Mouse (Mus musculus) small intestine, adult 2 months (tissue): ENCODE measurements around the gene Slc16a5. TPM values are rescaled to one million over a fixed set of nuclear protein-coding genes. Genes with fewer than 3 reads are reported as not detected.
"Not testable (repeated sequence)": the region's sequence is repeated elsewhere in the genome, so short reads cannot be mapped to it uniquely, and the experiment has no call there.

Experiments used
- H3K27ac ChIP-seq: fragments of 200-500 bp; 2 replicates; pipeline ENCODE4 v1.5.1; 2012; ENCODE audit warnings: low read depth, low read length, control low read depth, inconsistent platforms; ENCODE audit not compliant: insufficient read depth
- H3K27me3 ChIP-seq: fragments of 200-500 bp; 2 replicates; pipeline ENCODE4 v1.6.1; 2012; ENCODE audit warnings: mild to moderate bottlenecking, moderate library complexity, low read length, inconsistent platforms; ENCODE audit not compliant: control insufficient read depth, insufficient read depth
- H3K36me3 ChIP-seq: fragments of 200-500 bp; 2 replicates; pipeline ENCODE4 v1.6.1; 2012; ENCODE audit warnings: mild to moderate bottlenecking, low read length, control low read depth, inconsistent platforms; ENCODE audit not compliant: control insufficient read depth, insufficient read depth
- H3K4me1 ChIP-seq: fragments of 200-500 bp; 2 replicates; pipeline ENCODE4 v1.6.1; 2012; ENCODE audit warnings: low read length, inconsistent platforms, mixed read lengths; ENCODE audit not compliant: control insufficient read depth, insufficient read depth, insufficient read length
- H3K4me3 ChIP-seq: fragments of 200-500 bp; 2 replicates; pipeline ENCODE4 v1.5.1; 2012; ENCODE audit warnings: low read depth, mild to moderate bottlenecking, control low read depth, inconsistent platforms, low read length, moderate library complexity
- CTCF ChIP-seq: fragments of 200-500 bp; IDR thresholded peaks from 2 replicates; pipeline ENCODE4 v1.5.1; 2012; ENCODE audit warnings: low read depth, mild to moderate bottlenecking, control low read depth, inconsistent platforms, low read length, moderate library complexity, mixed read lengths; ENCODE audit not compliant: insufficient replicate concordance, insufficient read length; ENCODE audit errors: extremely low read depth
- POLR2A ChIP-seq: fragments of 200-500 bp; IDR thresholded peaks from 2 replicates; pipeline ENCODE4 v1.6.1; 2012; ENCODE audit warnings: low read depth, mild to moderate bottlenecking, control low read depth, inconsistent platforms, low read length, moderate library complexity
- WGBS: fragments of 180-500 bp; shearing (Covaris S2); methylation state at CpG from one replicate; pipeline ENCODE4 v1.1.7; 2018; 5-methylcytosine and 5-hydroxymethylcytosine counted together
- polyA plus RNA-seq: library from polyadenylated mRNA; depleted of rRNA; stranded (reverse); fragments of >200 nt; gene quantifications from 2 replicates; pipeline ENCODE4 v1.2.3, GENCODE M21; 2012

Gene Slc16a5
- polyA plus RNA-seq, 1 experiment, result 220 TPM

GRCm38 (mm10) chr11:115472183-115472582 lies 9.9 kb downstream of the Slc16a5 start:
- Histone ChIP-seq H3K36me3 (peaks cover 44% of the 10 kb centered on the region), H3K4me1 (peaks cover 12% of the 10 kb centered on the region; the same call in 1 of the 2 replicates), H3K27ac (no peak overlapping the region), H3K4me3 (no peak overlapping the region), H3K27me3 (no peaks in the 10 kb centered on the region)
- WGBS, result 82% methylated on average over 7 of the region's 7 CpGs
- no peak for TF ChIP-seq POLR2A
- no peak for TF ChIP-seq CTCF

- Histone ChIP-seq H3K27me3 (no peaks in the 10 kb centered on the region), H3K4me1 (peaks cover 12% of the 10 kb centered on the region; the same call in 1 of the 2 replicates), H3K27ac (peak overlapping the region; percentile 66), H3K4me3 (peak overlapping the region; percentile 4; the same call in 1 of the 2 replicates), H3K36me3 (peaks cover 39% of the 10 kb centered on the region)
- 9% methylated on average over 15 of the region's 15 CpGs for WGBS
- TF ChIP-seq POLR2A (no peak), CTCF (peak; percentile 89; the same call in 1 of the 2 replicates)
These were observed 11.5 kb downstream of the Slc16a5 start for GRCm38 (mm10) chr11:115473626-115474275.

- 2% methylated on average over 26 of the region's 26 CpGs for WGBS
These were observed 12.9 kb downstream of the Slc16a5 start, which contains the start of gene Armc7 for GRCm38 (mm10) chr11:115475025-115475757. Gene Armc7, plus strand, starts transcription at chr11:115475667.

GRCm38 (mm10) chr11:115475758-115476237 lies 13.5 kb downstream of the Slc16a5 start:
- Histone ChIP-seq H3K4me1 (peaks cover 12% of the 10 kb centered on the region; the same call in 1 of the 2 replicates), H3K27ac (peak overlapping the region; percentile 43), H3K4me3 (peak overlapping the region; percentile 79), H3K27me3 (no peaks in the 10 kb centered on the region), H3K36me3 (peaks cover 31% of the 10 kb centered on the region)
- TF ChIP-seq CTCF (no peak), POLR2A (no peak)
- 2% methylated on average over 28 of the region's 28 CpGs for WGBS

More at GRCm38 (mm10) chr11:115475025-115475757, 12.9 kb downstream of the Slc16a5 start, which contains the start of gene Armc7:
- peaks cover 12% of the 10 kb centered on the region; the same call in 1 of the 2 replicates for H3K4me1 ChIP-seq
- peak within 1 kb of the TSS; percentile 56 for H3K27ac ChIP-seq
- 0 out of 2 replicates have a peak, but pooled peaks have one; percentile 51 for TF ChIP-seq POLR2A
- TF ChIP-seq CTCF, result no peak
- H3K36me3 ChIP-seq, result peaks cover 32% of the 10 kb centered on the region
- peak within 1 kb of the TSS; percentile 79 for H3K4me3 ChIP-seq
- no peaks in the 10 kb centered on the region for H3K27me3 ChIP-seq

GRCm38 (mm10) chr11:115476630-115477029 lies 14.4 kb downstream of the Slc16a5 start:
- H3K4me3 ChIP-seq, result peak overlapping the region; percentile 79
- peaks cover 12% of the 10 kb centered on the region; the same call in 1 of the 2 replicates for H3K4me1 ChIP-seq
- peak overlapping the region; percentile 60 for H3K27ac ChIP-seq
- not testable (repeated sequence) for H3K27me3 ChIP-seq
- H3K36me3 ChIP-seq, result peaks cover 30% of the 10 kb centered on the region
- 46% methylated on average over 4 of the region's 4 CpGs for WGBS

GRCm38 (mm10) chr11:115477388-115477787 lies 15.1 kb downstream of the Slc16a5 start:
- H3K27me3 ChIP-seq, H3K4me3 ChIP-seq: not testable (repeated sequence)
- H3K36me3 ChIP-seq, result peaks cover 23% of the 10 kb centered on the region
- H3K4me1 ChIP-seq, result peaks cover 12% of the 10 kb centered on the region; the same call in 1 of the 2 replicates
- 81% methylated on average over 7 of the region's 7 CpGs for WGBS
- peak overlapping the region; percentile 60 for H3K27ac ChIP-seq

- no peak for TF ChIP-seq CTCF
- no peak for TF ChIP-seq POLR2A
- Histone ChIP-seq H3K4me1 (peaks cover 9% of the 10 kb centered on the region; the same call in 1 of the 2 replicates), H3K27me3 (no peaks in the 10 kb centered on the region), H3K4me3 (no peak overlapping the region), H3K36me3 (peaks cover 13% of the 10 kb centered on the region), H3K27ac (no peak overlapping the region)
- WGBS, result 82% methylated on average over 9 of the region's 9 CpGs
These were observed 16.1 kb downstream of the Slc16a5 start for GRCm38 (mm10) chr11:115478296-115478938.
